Mouse (Mus musculus): ENCODE data around the gene Lpar1. TPM values are rescaled to one million over a fixed set of nuclear protein-coding genes. Genes with fewer than 3 reads are reported as not detected.

Lpar1 gene
- total RNA-seq, 2 experiments from 2014 or later = 9.4 to 10.9 TPM

- intact Hi-C loops (cut with DNase I) = no loop called here
- DNase-seq = no peak
Measured at GRCm38 (mm10) chr4:58464390-58465164, 89.1 kb downstream of the Lpar1 start.

GRCm38 (mm10) chr4:58462990-58463389 lies 90.7 kb downstream of the Lpar1 start:
- intact Hi-C loops (cut with DNase I) = no loop called here
- no peak for DNase-seq

GRCm38 (mm10) chr4:58462586-58462985 lies 91.1 kb downstream of the Lpar1 start:
- no peak for DNase-seq

GRCm38 (mm10) chr4:58453334-58453733 lies 100.4 kb downstream of the Lpar1 start:
- no peak for DNase-seq
- intact Hi-C loops (cut with DNase I) = no loop called here

More at GRCm38 (mm10) chr4:58462586-58462985, 91.1 kb downstream of the Lpar1 start:
- intact Hi-C loops (cut with DNase I) = no loop called here

GRCm38 (mm10) chr4:58448825-58449224 lies 104.9 kb downstream of the Lpar1 start:
- no peak for DNase-seq
- intact Hi-C loops (cut with DNase I) = no loop called here

- intact Hi-C loops (cut with DNase I) = no loop called here
- DNase-seq = peak; percentile 60 to 62
Measured at GRCm38 (mm10) chr4:58447841-58448240, 105.9 kb downstream of the Lpar1 start.

- peak in 1 of 2 experiments; percentile 25 for DNase-seq
- intact Hi-C loops (cut with DNase I) = no loop called here
Measured at GRCm38 (mm10) chr4:58445846-58446245, 107.9 kb downstream of the Lpar1 start.

- no peak for DNase-seq
- intact Hi-C loops (cut with DNase I) = no loop called here
Measured at GRCm38 (mm10) chr4:58442338-58442737, 111.4 kb downstream of the Lpar1 start.

- DNase-seq = no peak
- intact Hi-C loops (cut with DNase I) = no loop called here
Measured at GRCm38 (mm10) chr4:58438654-58439053, 115.0 kb downstream of the Lpar1 start.

GRCm38 (mm10) chr4:58437271-58437670 lies 116.4 kb downstream of the Lpar1 start:
- DNase-seq = no peak
- intact Hi-C loops (cut with DNase I) = no loop called here

- intact Hi-C loops (cut with DNase I) = no loop called here
- DNase-seq = no peak
Measured at GRCm38 (mm10) chr4:58423276-58423930, 130.3 kb downstream of the Lpar1 start.

- intact Hi-C loops (cut with DNase I) = loop anchor here (1.0 to 5.0 kb wide), 3 partner anchors 133 to 330 kb away; partner anchors contain the start of gene Lpar1
- DNase-seq = peak in 1 of 2 experiments; percentile 14
Measured at GRCm38 (mm10) chr4:58419225-58419624, 134.5 kb downstream of the Lpar1 start.

GRCm38 (mm10) chr4:58417319-58417718 lies 136.4 kb downstream of the Lpar1 start:
- intact Hi-C loops (cut with DNase I) = loop anchor here (5.0 kb wide), 2 partner anchors 135 to 150 kb away; partner anchors contain the start of gene Lpar1
- peak in 1 of 2 experiments; percentile 13 for DNase-seq

GRCm38 (mm10) chr4:58415537-58415936 lies 138.2 kb downstream of the Lpar1 start:
- DNase-seq = no peak
- intact Hi-C loops (cut with DNase I) = loop anchor here (5.0 kb wide), 2 partner anchors 137 to 148 kb away; partner anchors contain the start of gene Lpar1

- DNase-seq = peak; percentile 58 to 62
- intact Hi-C loops (cut with DNase I) = no loop called here
Measured at GRCm38 (mm10) chr4:58413188-58414185, 140.2 kb downstream of the Lpar1 start.

GRCm38 (mm10) chr4:58401973-58402501 lies 151.7 kb downstream of the Lpar1 start:
- intact Hi-C loops (cut with DNase I) = no loop called here
- no peak for DNase-seq

- DNase-seq = peak; percentile 40 to 44
- intact Hi-C loops (cut with DNase I) = no loop called here
Measured at GRCm38 (mm10) chr4:58400861-58401341, 152.8 kb downstream of the Lpar1 start.

Data from heart, postnatal 36 days (tissue).